Mouse (Mus musculus) gonadal fat pad, adult 2 months (tissue): ENCODE results near the gene Popdc2. TPM values are rescaled to one million over a fixed set of nuclear protein-coding genes. Genes with fewer than 3 reads are reported as not detected.

Experiments used
- DNase-seq: peaks from one replicate; pipeline ENCODE4 v3.0.0-alpha.2; 2012; ENCODE audit warnings: low read depth
- polyA plus RNA-seq: library from polyadenylated mRNA; depleted of rRNA; stranded (reverse); fragments of >200 nt; gene quantifications from 2 replicates; pipeline ENCODE4 v1.2.3, GENCODE M21; 2012

Gene Popdc2
- polyA plus RNA-seq, 1 experiment, result 12.4 TPM

- no peak for DNase-seq
These were observed 7.7 kb upstream of the Popdc2 start for GRCm38 (mm10) chr16:38354185-38354913.

GRCm38 (mm10) chr16:38358256-38358812 is 3.7 kb upstream of the Popdc2 start:
- DNase-seq, result no peak

DNA sequence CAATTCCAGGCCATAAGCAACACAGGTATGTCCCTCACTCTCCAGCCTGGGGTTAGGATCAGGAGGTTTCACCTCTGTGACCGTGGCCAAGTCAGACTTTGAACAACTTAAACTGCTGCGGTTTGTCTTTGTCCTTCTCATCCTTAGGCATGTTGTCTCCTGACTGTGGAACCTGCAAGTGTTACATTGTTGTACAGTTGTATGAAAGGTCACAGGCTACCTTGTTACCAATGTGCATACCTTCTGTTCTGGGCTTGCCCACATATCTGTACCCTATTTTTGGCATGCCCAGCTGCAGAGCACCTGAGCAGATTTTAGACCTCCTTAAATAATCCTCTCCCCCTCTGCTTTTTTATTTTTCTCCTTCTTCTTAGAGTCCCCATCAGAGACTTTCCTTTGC is 2.8 kb upstream of the Popdc2 start:
- no peak for DNase-seq

DNA sequence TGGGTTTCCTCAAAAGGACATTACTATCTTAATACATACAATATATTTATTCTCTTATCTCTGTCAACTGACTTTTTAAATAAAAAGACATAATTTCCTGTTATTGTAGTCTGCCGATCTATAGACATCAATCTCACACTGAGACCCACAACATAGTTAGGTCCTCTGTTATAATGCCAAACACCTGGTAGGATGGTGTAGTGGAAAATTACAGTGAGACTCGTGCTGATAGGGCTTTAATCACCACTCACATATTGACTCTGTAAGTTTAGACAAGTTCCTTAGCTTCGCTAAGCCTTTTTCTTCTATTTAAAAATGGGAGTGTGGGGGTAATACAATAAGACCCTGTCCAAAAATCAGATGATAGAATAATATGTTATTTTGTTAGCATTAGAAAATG is 2.2 kb upstream of the Popdc2 start:
- DNase-seq, result no peak

DNA sequence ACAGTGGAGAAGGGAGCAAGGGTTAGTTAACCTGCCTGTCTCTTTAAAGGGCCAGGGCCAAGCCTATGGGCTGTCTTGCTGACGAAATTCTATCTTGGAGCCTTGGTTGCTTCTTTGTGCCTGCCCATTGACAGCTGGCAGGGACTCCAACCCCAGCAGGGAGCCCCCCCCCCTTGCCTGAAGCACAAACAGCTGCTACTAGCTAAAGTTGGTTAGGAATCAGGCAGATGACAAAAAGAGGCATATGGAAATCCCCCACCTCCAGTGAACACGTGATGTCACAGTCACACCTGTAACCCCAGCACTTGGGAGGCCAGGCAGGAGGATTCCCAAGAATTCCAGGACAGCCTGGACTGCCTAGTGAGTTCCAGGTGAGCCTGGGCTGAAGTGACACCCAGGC is 1.7 kb upstream of the Popdc2 start:
- DNase-seq, result no peak

GRCm38 (mm10) chr16:38362493-38363255 is 665 bp downstream of the Popdc2 start:
- DNase-seq, result no peak

DNA sequence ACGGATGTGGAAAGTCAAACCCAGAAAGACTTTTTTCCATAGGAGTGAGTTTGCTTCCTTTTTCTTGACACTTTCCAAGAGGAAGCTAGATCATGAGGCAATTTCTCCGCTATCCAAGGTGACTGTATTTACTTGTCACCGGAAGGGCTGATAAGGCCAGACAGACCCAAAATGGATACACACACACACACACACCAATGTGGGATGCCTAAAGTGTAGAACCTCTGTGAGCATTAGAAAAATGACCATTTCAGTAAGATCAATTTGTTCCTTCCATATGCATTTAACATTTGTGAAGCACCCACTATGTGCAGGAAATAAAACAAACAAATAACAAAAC is 1.2 kb downstream of the Popdc2 start:
- no peak for DNase-seq

DNA sequence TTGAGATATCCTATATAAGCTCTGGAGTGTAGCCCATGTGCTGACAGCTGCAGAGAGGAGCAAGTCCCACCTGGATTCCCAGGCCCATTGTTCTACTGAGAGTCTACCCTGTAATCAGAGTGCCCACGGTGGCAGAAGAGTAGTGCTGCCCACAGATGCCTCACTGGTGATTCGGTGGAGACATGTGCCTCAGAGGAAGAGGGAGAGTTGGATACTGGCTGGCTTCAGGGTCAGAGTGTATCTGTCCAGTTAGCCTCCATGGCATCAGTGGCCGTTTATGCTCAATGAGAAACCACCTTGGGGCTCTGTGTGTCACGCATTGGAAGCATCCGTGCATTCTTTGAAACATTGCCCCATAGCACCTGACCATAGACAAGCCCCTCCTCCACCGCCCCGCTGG is 1.6 kb downstream of the Popdc2 start:
- DNase-seq, result no peak

DNA sequence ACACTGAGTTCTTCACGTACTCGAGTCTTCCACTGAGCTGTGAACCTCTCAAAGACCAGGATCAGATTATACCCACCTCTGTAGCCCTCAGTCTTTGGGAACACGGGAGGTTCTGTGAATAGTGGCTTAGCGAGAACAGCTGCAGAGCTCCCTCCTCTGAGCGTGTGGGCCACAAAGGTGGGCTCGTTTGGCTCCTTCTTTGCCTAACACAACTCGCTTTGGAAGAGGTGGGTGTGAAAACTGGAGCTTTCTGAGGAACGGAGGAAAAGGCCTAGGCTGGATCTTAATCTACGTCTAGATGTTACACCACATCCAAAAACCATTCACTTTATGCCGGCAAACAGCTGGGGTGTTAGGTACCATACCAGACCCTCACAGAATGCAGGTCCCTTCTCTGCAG is 3.4 kb downstream of the Popdc2 start:
- no peak for DNase-seq

DNA sequence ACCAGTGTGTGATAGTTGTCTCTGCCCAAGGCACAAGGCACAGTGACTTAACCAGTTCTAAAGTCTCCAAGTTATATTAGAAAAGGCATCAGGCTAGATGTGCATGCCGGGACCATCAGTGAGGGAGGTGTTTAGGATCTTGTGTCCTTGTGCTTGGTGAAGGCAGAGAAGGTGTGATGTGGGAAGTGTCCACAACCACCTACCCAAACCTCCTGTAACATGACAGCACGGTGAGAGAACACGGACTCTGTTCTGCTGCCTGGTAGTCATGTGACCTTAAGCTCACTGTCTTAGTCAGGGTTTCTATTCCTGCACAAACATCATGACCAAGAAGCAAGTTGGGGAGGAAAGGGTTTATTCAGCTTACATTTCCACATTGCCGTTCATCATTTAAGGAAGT is 4.2 kb downstream of the Popdc2 start:
- no peak for DNase-seq

- DNase-seq, result no peak
These were observed 6.3 kb downstream of the Popdc2 start for GRCm38 (mm10) chr16:38368336-38368735.

DNA sequence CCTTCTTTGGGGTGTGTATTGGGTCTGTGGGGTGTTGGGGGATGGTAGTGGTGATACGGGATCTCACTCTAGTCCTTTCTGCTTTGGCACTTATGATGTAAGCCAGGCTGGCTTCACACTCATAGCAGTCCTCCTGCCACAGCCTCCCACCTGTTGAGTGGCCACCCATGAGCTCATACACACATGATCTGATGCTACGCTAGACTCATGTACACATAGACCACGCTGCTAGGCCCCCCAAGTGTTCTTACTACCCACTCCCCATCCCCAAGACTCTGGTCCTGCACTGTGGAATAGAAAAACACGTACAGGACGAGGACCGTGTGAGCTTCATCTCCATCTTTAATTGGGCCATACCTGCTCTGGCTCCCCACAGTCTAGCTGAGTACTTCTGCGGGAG is 7.0 kb downstream of the Popdc2 start:
- no peak for DNase-seq

DNA sequence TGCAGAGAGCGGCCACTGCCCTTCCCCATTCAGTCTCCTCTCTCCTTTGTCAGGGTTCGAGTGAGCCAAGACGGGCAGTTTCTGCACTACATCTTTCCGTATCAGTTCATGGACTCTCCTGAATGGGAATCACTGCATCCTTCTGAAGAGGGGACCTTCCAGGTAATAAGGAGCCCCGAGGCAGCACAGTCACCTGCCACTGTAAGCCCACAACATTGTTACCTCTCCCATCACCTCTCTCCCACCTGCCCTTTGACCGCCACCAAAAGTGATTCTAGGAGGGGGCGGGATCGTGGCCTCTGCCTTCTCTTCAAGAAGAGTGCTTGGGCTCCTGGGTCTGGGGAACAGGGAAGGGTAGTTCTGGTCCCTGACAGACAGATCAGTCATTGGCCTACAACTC is 7.4 kb downstream of the Popdc2 start:
- no peak for DNase-seq

- no peak for DNase-seq
These were observed 8.0 kb downstream of the Popdc2 start for GRCm38 (mm10) chr16:38369992-38370484.

- no peak for DNase-seq
These were observed 8.8 kb downstream of the Popdc2 start for GRCm38 (mm10) chr16:38370633-38371374.

GRCm38 (mm10) chr16:38371705-38372296 is 9.8 kb downstream of the Popdc2 start:
- DNase-seq, result no peak

DNA sequence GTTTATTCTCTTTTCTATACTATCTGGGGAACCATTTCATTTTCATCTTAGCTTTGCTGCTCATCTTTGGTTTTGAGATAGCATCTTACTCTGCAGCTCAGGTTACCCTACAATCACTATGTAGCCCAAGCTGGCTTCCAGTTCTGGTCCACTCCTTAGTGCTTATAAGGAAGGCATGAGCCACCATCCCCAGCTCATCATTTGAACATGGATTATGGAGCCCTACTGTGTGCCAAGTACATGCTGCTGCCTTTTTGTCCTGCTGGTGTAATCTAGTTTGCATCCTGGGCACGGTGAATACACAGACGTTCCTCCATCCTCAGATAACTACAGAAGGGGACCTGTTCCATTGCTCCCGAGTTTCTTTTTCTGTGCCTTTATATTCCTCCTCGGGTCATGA is 10.9 kb downstream of the Popdc2 start:
- DNase-seq, result no peak

- no peak for DNase-seq
These were observed 11.4 kb downstream of the Popdc2 start for GRCm38 (mm10) chr16:38373439-38373838.

DNA sequence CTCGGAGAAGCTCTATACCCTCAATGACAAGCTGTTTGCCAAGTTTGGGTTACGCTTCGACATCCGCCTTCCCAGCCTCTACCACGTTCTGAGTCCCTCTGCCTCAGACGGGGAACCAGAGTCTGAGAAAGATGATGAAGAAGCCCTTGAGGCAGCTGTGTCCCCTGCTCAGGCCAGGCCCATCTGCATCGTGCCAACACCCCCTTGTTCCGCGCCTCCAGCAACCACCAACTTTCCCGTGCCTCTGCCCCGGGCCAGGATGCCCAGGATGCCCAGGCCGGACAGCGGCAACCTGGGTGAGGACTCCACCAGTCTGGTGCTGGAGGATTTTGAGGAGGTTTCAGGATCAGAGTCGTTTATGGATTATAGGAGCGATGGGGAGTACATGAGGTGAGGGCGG is 11.9 kb downstream of the Popdc2 start:
- no peak for DNase-seq

GRCm38 (mm10) chr16:38374379-38375140 is 12.6 kb downstream of the Popdc2 start:
- no peak for DNase-seq

DNA sequence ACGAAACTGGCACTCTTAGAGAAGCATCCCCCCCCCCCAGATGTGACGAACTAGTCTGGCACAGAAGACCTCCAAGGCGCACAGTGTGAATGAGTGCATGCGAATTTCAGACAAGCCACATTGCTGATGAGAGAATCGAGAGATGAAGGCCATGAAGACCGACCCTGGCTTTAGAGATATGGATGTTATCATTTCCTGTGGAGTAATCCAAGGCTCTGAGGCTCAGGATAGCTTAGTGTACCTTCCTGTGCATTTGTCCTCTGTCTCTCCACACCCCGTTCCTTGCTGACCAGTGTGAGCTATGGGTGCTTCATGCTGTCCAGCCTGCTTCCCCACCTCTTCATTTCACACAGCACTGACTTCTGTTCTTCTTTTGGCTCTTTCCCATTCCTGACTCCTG is 13.2 kb downstream of the Popdc2 start:
- no peak for DNase-seq
